Mouse (Mus musculus) thymus, postnatal 36 days (tissue): ENCODE data around the gene Rassf8.
A peak's percentile ranks its signal among the peaks of the same experiment; 100 is the strongest.

Experiments used
- DNase-seq, 2 experiments: peaks; one replicate each; pipeline ENCODE4 v3.0.0; 2022; ENCODE audit warnings: mixed read lengths in 2 of 2

Rassf8 gene

DNA sequence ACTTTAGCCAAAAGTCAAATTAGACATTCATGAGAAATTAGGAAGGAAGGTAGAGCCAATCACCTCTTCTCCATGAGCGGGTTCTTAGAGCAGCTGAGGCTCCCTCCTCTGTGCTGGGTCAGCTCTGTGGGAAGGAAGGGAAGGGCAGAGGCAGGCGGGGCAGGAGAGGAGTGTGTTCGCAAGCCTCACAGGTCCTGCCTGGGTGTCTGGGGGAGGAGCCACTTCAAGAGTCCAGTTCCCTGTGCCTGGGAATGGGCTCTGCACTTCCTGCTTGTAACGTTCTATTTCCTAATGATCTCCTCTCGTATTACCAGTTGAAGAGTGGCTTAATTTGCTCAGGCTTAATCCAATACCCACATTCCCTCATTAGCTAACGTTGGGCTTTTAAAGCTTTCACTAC, 32.8 kb downstream of the Rassf8 start:
- DNase-seq, result no peak

DNA sequence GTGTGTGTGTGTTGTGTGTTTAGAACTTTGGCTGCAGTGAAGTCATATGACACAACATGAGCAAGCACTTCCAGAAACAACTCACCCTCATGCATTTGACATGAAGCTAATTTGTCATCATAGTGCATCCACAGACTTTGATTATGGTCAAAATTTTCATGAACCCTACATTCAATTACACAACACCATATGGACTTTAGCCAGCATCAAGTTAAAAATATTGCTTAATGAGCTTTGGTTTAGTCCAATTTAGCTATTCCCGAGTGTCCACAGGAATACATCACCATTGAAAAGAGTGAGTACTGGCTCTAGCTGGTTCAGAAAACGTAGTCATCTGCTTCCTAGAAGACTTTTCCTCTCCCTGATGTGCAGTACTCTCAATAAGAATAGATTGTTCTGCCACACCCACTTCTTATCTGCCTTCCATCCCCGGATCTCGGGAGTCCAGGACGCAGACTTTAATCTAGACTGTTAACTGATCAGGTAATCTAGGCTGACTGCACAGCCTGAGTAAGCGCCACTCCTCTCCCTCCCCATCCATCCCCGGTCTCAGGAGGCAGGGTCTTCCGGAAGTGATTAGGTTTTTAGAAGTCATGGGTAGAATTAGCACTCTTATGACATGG, 33.7 kb downstream of the Rassf8 start:
- DNase-seq, result no peak

DNA sequence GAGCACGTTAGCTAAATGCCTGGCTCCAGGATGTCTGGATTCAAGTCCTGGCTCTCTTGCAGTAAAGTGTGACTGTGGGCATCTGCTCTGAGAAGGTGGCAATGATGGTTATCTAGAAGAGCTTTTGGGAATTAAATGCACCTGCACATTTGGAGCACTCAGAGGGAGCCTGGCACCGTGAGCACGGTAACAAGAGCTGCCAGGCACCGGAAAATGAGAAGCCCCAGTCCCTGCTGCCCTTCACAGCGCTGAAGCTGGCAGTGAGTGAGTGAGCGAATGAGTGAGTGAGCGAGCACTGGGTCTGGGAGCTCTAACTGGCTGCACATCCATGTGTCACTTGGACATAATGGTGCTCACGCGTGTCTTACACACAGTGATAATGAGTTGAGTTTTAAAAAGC, 34.7 kb downstream of the Rassf8 start:
- no peak for DNase-seq

DNA sequence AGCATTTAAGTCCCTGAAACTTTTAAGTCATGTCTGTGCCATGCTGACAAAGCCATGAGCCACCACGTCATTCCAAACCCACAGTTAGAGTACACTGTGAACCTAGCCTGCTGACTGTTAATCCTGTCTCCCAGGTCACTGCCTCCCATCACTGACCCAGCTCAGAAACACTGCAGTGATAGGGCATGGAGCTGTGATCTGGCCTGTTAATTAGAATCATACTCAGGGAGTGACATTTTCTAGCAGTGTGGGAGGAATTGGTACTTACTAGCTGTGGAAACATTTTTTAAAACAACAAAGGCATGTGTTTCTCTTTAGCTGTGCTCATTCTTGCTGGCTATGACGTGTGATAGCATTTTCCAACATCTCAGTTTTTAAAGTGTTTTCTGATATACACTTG, 35.4 kb downstream of the Rassf8 start:
- no peak for DNase-seq

DNA sequence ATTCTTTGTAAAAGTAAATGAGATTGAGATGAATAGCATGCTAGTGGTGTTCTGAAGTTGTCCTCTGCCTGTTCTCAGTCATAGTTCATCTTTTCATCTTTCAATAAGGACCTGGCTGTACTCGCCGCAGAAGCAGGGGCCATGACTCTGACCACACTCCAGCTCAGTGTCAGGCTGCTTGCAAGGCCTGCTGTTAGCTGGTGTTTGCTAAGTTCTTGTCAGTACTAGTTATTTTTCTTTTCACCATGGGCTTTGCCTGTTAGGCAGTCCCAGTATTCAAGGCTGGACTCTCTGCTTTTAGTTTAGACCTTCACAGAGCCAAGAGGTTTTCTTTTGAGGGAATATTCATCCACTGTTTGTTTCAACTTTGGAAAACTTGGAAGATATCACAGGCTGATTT, 40.8 kb downstream of the Rassf8 start:
- DNase-seq, result no peak

DNA sequence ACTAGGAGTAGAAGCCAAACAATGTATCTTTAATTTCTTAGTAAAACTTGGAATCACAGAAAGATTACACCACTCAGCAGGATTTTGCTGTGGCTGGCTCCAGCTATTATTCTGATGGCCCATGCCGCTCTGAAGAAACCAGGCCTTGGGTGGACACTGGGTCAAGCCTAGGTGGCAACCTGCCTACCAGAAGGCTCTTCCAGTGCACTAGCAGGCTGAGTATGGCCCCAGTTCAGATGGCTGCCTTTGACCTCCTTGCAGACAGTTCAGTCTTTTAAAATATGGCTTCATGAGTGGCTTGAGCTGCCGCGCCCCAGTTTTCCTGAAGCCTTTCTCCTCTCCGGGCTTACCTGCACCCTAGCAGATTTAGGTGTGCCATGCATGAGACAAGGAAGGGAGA, 43.2 kb downstream of the Rassf8 start:
- no peak for DNase-seq

DNA sequence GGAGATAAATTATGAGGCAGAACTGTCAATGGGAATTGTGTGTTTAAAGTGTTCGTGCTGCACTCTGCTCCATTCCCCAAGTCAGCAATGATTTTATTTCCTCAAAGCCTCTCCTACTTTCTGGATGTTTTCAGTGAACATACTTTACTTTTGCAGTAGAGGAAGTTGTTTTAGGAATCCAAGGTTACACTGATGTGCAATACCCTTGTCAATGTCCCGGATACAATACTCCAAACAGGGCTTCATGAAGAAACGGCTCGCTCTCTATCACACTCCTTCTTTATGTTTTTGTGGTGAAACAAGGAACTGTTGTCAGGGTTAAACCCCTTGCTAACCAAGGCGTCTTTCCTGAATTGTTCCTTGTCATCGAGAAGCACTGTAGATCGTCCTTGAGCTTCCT, 45.8 kb downstream of the Rassf8 start:
- DNase-seq, result no peak

DNA sequence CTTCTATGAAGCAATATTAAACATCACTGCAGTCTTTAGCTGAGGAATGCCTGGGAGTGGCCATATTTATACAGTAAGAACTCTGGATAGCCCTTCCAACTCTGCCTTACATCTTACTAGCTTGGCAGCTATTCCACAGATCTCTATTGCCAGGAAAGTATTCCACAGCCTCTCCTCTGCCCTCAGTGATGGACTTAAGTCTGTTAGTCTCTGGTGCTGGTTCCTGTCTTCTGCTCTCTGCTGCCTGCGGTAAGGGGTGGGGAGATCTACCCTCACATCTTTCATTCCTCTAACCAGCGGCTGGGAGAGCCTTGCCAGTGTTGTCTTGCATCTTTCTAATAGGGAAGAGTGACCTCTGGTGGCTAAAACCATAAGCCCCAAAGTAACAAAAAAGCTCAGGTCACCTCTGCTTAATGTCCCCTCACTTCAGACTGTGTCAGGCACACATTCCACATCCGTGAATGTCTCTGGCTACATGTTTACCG, 46.6 kb downstream of the Rassf8 start:
- peak; percentile 9 to 22 for DNase-seq

DNA sequence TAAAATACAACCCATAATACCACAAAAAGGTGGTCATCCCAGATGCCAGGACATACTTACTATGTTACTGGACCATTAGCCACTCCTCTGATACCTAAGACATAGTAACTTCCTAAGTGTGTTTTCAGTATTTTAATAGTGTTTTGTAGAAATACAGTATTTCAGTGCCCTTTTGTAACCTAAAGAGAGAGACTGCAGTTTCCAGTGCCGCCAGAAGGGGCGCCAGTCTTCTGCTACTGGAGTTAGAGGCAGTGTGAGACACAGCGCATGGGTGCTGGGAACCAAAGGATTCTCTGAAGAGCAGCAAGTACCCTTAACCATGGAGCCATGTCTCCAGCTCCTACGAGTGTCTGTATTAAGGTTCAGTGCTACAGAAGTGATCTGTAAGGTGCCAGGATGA, 48.1 kb downstream of the Rassf8 start:
- no peak for DNase-seq

DNA sequence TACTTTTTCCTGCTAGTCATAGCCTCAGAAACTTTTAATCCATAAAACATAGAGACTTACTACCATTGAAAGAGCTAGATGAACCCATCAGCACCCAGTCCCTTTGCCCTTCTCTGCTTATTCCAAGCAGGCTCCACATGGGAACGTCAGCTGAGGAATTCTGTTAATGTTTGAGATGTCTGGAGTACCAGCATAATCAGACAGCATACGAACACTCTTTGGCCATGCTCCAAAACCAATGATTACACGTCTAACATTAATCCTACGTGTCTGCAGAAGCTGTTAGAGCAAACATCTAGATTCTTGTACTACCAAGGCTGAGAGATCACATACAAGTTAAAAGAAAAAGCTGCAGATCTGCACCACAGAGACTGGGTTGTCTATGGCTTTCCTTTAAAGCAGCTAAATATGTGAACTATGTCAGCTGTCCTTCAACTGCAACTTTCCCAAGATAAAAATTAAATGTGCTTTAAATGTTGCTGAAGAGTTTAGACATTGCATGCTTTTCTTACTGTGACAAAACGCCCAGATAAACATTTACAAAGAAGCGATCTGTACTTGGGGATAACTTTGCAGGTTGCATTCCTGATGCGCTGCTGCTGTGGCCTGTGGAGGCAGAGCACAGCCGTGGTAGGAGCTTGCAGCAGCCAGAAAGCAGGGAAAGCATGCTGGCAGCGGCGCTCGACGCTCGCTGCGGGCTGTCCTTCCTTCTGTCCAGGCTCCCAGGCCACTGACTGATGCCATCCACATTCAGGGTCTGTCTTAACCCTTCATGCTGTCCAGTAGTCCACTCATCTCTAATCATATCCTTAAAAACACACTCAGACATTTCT, 49.9 kb downstream of the Rassf8 start:
- no peak for DNase-seq

DNA sequence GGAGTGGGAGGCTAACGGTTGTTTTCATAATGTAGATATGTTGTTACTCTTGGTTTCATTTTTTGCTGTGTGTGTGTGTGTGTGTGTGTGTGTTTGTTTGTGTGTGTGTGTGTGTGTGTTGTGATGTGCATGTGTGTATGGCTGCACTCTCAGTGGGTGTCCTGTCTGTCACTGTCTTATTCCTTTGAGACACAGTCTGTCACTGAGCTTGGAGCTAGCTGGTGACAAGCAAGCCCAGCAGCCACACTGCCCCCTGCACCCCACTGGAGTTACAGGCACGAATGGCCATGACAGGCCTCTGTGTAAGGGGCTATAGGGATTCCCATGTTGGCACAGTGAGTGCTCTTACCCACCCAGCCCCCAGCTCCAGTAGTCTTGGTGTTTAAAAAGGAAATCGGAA, 51.1 kb downstream of the Rassf8 start:
- DNase-seq, result no peak

DNA sequence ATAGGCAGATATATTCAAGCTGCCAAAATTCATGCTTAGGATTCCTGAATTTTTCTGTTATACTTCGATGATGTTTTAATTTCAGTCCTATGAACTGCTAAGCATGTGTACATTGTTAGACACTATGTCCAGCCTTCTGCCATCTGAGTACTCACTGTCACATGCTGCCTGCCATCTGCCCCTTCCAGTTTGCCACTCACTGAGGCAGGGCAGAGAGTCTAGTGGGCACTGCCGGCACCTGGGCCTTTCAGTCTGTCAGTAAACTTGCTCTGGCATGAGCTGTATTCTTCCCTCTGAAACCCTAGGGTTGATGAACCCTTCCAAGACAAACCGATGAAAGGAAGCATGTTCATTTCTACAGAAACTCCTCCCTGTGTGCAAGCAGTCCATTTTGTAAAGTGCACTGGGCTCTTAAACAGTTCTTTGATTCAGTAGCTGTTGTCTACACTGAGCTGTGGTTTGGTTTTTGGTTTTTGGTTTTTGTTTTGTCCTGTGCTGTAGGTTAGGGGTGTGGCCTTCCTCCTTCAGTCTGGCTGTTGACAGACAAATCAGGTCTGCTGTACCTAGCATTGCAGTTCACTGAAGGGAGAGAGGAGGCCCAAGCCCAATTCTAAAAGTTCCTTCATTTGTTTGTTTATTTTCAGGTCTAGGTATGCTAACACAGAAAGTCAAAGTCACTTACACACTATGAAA, 55.4 kb downstream of the Rassf8 start:
- DNase-seq, result no peak

DNA sequence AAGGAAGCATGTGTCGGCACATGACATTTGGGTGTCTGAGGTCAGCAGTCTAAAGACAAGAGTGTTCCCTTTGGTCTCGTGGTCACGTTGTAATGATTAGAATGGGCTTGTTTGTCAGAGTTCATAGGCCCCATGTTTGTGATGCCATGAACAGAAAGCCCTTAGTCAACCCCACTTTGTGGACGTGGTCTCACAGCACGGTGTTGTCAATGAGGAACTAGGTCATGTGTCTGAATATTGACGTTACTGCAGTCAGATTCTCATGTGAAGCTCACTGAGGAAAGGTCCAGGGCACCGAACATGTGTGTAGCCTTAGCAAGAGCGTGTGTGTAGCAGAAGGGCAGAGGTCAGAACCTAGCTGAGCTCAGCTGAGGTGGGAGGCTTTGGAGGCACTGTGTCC, 56.3 kb downstream of the Rassf8 start:
- no peak for DNase-seq

DNA sequence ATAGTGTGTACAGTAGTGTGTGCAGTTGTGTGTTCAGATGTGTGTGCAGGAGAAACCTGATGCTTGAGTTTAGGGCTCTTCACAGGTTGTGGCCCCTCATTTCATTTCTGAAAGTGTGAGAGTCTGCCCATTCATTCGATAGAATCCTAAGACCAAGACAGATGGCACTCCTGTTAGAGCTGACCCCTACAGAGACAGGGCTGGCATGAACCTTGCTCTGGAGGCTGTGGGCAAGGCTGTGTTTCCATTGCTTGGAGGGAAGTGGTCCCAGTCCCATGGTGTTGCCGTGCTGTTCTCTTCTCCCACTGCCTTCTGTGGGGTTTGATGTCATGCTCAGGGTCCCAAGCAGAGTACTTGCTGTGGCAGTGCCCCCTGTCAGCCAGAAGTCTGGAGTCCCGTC, 57.7 kb downstream of the Rassf8 start:
- DNase-seq, result no peak

DNA sequence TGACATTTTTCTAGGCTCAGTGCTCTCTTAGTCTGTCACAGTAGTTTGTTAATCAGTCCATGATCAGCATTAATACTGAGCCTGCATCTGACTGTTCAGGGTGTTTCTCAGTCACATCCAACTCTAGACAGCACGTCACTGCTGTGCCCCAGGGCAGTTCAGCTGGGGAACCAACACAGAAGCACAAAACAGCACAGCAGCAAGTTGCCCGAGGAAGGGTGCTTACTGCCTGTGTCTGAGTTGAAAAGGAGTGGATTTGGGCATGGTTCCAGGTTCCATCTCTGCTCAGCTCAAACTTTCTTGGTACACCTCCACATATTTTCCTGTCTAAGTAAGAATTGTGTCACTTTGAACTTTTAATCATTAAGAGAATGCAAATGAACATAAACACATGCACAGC, 60.2 kb downstream of the Rassf8 start:
- DNase-seq, result no peak

DNA sequence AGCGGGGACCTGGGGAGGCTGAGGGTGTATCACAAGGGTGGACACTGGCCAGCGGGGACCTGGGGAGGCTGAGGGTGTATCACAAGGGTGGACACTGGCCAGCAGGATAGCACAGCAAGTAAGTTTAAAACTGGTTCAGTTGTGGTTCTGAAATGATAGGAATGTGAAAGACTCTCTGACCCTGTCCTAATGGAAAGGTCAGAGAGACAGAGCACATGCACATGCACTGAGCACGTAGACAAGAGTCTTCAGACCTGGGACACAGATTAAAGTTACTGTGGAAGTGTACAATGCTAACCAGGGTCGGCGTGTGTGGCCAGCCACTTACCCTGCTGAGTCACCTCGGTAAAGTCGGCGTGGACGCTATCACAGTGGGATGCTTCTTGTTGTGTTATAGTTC, 61.4 kb downstream of the Rassf8 start:
- DNase-seq, result no peak

DNA sequence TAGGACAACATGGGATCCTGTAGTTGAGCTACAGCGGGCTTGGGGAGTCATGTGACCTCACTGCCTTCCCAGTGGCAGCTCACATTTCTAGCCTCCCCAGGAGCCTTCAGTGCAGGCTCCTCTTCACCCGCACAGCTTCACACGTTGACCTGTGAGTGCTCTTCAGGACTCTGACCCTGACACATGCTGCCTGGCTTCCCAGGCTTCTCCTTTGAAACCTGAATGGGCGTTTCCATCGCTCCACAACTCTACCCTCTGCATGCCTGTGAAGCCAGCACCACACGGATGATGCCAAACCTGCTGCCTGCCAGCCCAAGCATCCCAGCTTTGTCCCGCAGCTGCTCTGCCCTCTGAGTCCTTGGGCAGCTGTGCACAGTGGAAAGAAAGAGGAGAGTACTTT, 63.0 kb downstream of the Rassf8 start:
- no peak for DNase-seq

DNA sequence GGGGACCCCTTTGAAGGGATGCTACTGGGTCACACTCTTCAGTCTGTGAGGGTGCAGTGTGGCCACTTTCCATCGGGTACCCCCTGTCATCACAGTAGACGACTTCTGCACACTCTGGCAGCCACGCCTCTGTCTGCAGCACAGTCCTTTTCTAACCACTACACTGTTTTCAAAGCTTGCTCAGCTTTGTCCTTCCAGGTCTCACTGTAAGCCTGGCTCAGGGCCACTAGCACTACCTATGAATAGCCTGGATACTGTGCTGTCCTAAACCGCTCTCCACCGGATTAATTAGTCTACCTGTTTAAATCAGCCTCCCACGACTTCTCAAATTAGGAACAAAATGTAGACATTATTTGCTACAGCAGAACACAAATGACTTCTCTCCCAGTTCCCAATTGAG, 63.5 kb downstream of the Rassf8 start:
- DNase-seq, result no peak

DNA sequence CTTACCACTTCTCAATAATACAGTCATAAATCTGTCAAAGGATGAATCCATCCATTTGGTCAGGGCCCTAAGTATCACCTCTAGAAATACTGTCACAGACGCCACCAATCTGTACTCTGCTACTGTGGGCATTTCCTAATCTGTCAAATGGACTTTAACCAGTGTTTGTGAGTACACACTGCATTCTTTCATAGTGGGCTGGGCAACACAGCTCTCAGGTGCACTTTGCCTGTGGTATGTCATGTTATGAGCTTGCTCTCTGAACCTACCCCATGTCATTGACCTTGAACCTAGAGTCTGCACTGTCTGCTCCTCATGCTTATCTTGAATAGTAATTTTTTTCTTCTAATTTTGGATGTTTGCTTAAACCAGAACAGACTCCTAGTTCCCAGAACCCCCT, 64.6 kb downstream of the Rassf8 start:
- DNase-seq, result no peak

DNA sequence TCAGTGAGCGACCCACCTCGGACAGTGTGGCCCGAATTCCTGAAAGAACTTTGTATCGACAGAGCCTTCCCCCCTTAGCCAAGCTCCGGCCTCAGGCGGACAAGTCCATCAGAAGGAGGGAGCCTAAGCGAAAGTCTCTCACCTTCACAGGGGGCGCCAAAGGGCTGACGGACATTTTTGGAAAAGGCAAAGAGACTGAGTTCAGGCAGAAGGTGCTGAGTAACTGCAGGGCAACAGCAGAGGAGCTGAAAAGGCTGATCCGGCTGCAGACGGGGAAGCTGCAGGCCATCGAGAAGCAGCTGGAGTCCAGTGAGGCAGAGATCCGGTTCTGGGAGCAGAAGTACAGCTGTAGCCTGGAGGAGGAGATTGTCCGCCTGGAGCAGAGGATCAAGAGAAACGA, 68.7 kb downstream of the Rassf8 start:
- DNase-seq, result no peak

DNA sequence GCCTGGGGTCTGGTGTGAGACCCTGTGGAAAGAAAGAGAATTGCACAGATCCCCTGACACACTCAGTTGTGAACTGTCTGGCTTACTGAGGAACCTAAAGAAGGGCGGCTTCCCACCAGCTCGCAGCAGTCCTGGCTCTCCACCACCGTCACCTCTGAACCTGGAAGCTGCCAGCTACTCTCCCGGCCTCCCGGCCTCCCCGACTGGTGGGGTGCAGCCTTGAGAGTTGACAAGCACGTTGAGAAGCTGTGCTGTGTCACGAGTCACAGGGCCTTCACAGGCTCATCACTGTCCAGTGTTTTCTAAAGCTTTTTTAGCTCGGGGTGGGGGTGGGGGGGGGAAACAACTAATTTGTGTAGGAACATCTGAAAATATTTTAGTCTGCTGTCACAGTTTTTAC, 72.6 kb downstream of the Rassf8 start:
- no peak for DNase-seq

DNA sequence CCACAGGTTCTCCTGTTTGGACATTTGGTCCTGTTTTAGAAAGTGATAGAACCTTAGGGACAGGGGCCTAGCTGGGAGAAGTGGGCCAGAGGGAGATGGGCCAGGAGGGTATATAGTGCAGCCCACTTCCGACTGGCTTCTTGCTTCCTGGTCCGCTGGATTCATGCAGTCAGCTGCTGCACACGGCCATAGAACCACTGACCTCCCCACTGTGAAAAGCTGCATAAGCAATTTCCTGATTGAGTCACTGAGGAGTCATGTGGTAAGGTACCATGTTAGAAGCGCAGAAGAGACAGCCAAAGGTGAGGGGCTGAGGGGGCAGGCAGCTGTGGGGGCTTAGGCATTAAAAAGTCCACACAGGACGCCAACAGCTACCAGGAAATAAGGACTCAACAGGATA, 75.7 kb downstream of the Rassf8 start:
- no peak for DNase-seq

DNA sequence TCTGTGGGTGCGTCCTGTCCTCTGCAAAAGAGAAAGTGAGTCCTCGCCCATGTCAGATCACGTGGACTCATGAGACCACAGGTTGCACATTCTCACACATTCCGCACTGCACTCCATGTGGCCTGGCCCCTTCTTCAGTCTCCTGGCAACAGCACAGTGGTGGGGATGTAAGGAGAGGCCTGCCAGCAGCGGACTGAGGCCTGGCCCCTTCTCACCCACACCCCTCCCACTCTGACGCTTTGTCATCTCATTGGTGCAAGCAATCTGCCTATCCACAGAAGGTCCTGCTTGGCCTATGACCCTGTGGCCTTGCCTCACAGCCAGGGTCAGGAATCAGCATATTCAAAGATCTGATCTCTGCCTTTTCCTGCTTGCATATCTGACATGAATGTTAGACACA, 76.6 kb downstream of the Rassf8 start:
- DNase-seq, result no peak

DNA sequence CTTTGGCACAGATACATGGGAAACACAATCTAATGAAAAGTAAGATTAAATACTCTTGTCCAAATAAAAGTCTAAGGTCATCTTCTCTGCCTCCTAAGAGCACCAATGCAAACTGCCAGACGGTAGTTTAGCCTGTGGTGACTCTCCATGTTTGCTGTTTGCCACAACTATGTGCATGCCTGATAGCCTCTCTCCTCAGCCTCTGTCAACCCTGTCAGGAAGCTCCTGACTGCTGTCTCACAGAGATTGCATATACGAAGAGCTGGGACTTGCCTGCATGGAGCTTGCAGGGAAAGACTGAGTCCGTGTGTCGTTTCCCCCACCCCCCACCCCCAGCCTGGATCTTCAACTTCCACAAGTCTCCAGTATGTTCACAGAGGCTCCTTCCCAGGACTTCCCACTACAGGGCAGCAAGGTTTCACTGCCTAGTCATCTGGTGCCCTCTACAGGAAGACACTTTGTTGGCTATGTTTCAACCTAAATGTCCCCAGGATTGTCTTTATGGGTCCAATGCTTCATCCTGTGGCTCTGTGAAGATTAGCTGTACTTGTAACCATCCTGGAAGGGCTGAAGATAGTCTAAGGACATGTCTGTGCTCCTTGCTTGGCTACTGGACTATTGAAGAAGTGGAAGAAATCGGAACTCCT, 77.2 kb downstream of the Rassf8 start:
- no peak for DNase-seq
